Mouse (Mus musculus): ENCODE results near the gene Fam214a.

Fam214a gene

DNA sequence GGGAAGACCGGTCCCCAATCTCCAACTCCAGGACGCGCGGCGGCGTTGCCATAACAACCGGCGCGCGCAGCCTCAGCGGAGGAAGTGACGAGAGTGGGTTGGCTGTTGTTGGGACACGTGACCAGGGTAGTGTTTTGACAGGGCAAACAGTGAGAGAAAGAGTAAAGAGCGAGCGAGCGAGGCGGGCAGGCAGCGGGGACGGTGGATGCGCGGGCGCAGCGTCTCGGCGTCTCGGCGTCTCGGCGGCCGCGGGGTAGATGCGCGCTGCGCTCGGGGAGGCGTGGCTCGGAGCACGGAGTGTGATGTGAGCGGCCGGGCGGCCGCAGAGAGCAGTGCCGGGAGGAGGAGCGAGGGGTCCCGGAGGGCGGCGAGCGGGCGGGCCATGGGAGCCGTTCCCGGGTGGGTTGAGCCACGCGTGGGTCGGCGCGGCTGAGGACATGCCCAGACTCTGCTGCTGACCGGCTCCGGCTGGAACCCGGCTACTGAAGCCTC is at the start of gene Fam214a:
Fam214a (plus strand) TSS at position 129 of the 492 bp plus-strand sequence.
- peak; percentile 93 to 95 for DNase-seq

DNA sequence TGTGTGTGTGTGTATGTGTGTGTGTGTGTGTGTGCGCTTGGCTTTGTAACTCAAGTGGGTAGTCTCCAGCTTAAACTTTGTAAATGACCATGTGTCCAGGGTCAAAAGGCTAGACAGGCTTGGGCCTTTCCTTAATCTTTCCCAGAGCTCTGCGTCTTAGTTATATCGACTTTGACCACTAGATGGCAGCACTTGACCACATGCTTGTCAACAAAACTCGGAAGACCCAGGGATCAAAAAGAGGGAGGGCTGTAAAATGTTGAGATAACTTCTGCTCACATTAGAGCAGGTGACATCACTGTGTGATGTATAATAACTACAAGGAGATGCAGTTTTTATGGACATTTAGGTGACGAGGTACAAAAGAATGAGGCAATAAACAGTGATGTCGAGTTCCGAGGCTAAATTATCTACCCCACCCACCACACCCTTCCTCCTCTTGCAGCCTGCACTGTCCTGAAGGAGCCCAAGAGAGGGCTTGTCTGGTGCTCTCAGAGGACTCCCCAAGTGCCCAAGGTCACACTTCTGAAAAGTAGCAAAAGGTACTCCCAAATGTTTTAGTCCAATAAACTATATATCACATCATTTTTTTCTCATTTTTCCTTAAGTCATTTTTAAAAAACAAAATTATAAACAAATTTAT is 47.7 kb upstream of the Fam214a start:
- peak; percentile 86 to 88 for DNase-seq

DNA sequence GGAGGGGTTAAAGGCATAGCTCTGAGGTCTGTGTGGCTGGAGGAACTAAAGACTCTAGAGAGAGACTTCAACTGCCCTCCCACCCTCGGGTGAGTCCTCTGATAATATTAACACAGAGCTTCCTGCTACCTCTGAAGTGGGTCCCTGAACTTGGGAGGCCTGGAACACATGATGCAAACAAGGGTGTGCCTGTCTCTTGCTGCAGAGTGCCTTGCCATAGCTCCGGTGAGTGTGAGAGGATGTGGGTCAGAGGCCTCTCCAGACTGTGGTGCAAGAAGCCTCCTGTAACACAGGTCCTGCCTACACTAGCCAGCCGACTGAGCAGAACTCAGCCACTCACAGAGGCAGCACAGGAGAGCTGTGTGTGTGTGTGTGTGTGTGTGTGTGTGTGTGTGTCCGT is 45.7 kb upstream of the Fam214a start:
- DNase-seq = no peak

DNA sequence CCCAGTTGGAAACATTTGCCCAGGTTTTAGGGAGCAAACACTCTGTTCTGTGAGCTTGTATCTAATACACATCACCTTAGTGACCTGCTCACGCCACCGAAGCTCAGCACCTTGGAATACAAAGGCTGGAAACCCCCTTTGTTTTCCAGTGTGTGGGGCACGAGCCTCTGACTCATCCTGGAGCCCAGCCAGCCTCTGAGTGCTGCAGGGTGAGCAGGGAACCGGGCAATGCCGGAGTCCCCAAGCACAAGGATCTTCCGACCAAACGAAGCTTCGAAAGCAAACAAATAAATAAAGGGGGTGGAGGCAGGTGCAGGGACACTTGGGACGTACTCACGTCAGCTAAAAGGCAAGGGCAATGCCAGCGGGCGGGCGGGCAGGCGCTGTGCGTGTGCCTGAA is 43.4 kb upstream of the Fam214a start:
- peak; percentile 19 to 48 for DNase-seq

DNA sequence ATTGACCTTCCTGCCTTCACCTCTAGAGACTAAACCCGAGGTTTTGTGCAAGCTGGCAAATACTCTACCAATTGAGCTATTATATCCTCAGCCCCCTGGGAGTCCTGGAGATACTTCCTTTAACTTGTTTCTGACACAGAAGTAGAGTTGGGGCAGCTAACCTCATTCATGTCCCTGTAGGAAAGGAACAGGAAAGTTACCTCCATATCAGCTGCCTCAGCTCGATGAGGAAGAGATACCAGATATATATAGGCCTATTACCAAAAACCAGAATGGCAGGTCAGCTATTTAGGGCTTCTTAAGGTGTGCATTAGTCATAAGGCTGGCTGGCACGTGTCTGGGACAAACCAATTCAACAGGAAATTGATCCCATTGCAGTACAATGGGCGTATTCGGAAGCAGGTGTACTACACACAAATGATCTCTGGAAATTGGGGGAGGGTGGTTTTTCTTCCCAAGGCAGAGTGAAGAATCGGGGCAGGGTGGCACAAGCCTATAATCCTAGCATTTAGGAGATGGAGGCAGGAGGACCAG is 42.4 kb upstream of the Fam214a start:
- DNase-seq = no peak

DNA sequence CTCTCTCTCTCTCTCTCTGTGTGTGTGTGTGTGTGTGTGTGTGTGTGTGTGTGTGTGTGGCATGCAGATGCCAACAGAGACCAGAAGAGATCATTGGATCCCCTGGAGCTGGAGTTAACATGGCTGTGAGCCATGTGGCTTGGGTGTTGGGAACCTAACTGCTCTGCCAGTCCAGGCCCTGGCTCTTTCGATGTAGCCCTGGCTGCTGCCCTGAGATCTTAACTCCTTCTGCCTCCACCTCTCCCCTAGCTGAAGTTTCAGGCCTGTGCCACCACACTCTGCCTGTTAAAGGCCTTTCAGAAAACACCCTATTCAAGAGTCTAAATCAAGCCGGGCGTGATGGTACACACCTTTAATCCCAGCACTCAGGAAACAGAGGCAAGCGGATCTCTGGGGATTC is 41.3 kb upstream of the Fam214a start:
- no peak for DNase-seq

DNA sequence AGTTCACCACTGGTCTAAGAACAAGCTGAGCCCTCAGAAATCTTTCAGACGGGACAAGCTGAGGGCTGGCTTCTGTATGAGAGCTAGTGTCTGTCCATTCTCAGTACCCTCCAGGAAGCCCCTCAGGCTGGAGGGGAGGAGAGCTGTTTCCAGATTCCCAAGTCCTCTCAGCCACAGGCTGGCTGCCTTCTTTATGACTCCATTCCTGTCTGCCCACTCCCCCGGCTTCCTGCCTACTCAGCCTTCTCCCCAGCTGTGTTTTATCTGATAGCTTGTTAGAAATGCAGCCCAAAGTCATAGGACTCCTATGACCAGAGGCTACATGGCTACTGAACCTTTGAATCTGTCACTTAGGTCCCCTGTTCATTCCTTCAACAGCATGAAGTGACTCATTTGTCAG is 40.8 kb upstream of the Fam214a start:
- DNase-seq = no peak

DNA sequence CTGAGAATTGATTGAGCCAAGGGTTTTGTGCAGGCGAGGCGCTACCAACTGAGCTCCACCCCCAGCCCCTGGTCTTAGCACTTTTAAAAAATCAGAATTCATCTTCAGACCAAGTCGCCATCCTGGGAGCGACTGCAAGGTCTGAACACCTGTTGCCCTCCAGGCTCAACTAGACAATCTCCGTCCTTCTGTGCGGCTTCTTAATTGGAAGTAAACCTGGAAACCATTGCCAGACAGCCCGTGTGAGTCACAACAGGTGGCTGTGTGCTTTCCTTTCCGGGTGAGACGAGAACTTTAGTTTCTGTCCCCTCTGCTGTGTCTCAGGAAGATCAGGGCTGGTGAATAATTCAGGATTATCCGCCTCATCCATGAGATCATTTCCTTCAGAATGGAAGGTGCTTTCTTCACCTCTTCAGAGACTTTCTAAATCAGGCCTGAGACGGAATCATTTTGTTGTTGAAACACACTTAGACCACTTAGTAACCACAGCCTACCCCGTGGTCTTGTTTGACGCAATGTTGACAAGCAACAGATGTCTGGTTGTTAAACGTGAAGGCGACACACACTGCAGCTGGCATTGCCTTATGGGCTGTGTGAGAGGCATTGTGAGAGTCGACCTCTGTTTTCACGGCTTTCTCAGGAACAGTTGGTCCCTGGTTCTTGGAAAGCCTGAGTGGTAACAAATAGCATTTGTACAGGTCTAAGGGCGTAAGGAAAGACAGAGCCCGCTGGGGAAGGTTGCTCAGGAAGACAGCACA is 39.9 kb upstream of the Fam214a start:
- DNase-seq = no peak

DNA sequence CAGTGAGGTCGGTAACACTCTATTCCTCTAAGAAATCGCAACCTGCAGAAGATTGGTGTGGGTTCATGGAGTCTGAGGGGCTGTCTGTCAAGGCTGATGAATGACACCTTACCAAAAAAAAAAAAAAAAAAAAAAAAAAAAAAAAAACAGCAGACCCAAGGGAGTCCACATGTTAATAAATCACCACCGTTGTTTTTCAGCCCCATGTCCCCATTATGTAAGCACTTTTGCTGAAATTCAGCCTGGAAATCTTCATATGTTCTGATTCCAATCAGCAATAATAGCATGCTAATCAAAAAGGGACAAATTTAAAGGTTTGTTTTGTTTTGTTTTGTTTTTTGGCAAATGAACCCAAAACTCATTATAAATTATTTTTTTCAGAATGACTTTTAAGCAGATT is 37.1 kb upstream of the Fam214a start:
- DNase-seq = no peak

DNA sequence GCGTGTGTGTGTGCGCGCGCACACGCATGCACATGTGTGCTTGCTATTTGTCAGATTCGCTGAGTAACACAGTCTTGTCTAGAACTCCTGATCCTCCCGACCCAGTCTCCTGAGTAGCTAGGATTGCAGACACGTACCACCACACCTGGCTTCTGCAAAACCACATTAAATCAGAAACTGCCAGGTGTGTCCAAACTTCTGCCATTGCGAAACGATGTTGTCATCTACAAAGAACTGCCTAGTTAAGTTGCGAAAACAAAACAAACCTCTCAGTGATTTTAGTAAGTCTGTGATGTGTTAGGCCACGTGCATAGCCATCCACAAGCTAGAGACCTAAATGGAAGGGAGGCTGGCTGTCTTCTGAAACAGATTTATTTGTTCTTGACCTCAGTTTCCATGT is 32.2 kb upstream of the Fam214a start:
- no peak for DNase-seq

DNA sequence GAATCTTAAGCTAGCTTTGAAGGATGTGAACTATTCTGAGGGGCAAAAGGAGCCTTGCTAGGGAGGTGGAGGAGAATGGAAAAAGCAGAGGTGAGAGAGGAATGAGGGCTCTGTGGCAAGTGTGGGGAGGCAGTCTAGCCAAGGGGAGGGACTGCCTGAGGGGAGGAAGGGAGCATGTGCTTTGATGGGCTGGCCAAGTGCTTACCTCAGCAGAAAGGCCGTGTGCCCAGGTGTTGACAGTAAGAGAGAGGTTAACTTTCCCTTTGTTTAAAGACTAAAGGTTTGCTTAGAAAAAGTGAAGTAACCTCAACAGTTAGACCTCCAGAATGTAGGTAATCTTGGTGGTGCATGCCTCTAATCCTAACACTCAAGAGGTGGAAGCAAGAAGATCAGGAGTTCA is 31.3 kb upstream of the Fam214a start:
- no peak for DNase-seq

DNA sequence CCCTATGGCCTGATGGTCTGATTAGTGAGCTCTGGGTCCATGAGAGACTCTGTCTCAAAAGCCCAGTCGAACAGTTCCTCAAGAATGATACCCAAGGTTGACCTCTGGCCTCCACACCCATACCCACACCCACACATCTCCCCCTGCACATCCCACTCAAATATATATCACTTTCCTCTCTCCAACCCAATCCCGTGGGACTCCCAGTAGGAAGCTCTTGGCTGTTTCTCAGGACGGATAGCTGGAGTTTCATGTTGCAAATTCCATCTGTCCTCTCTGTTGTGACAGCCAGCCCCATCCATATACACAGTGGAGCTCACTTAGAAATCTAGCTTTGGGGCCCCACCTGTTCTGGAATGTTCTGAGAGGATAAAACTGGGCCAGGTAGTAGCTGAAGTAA is 29.8 kb upstream of the Fam214a start:
- no peak for DNase-seq

DNA sequence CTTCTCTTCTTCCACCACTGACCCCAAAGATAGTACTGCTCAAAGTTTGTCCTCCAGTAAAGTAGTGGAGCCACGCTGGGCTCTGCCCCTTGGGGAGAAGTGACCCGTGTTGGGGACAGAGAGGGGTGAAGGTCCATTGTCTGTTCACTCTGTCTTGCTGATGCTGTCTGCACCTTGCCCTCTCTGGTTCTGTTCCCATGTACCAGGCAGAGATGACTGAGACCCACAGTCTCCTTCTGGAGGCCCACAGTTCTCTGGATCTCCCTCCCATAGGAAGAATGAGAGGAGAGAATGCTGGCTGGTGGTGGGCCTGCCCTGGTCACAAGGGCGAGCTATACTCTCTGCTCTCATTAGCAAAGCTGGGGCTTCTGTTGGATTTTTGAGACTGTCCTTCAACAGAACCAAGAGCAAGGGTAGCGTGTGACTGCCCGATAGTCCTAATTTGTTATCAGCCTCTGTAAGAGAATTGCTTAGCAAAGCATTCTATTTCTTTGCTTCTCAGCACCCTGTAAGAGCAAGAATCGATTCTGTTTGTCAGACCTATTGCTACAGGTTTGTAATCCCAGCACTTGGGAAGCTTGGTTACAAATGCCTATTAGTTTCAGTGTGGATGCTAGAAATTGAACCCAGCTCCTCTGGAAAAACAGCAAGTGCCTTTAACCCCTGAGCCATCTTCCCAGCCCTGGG is 29.2 kb upstream of the Fam214a start:
- DNase-seq = no peak

DNA sequence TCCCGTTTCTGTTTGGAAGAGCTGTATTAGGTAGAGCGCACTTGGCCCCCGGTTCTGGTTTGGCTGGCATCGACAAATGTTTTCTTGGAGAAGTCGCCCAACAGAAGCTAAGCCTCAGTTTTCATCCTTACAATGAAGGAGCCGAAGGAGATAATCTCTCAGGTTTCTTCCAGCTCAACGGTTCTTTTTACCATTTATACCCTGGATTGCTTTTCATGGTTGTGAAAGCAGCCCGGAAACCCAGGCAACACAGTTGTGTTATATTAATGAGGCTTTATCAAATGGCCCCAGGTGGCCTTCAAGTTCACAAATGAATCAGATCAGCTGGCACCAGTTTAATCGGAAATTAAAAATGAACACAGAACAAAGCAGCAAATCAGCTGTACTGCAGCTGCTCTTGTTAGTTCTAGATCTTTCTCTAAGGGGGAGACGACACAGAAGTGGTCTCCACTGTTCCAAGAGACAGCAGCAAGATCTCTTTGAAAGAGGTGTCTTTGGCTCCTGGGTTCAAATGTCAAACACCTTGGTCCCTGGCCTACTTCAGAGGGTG is 27.4 kb upstream of the Fam214a start:
- DNase-seq = no peak

DNA sequence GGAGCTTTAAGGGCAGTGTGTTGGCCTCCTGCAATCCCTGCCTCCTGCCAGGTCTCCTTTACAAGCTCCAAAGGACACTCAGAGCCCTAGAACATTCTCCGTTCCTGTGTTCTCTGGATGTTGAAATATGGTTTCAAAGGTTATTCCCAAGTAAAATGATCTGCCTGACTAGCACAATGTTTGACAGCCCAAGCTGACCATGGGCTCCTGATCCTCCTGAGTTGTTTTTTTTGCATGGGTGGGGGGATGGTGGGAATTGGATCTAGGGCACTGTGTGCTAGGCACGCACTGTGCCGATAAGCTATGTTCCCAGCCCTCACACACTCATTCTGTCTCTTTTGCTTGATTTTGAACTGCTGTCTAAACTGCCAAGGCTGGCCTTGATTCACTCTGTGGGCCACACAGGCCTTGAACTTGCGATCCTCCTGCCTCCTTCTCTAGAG is 22.7 kb upstream of the Fam214a start:
- no peak for DNase-seq

DNA sequence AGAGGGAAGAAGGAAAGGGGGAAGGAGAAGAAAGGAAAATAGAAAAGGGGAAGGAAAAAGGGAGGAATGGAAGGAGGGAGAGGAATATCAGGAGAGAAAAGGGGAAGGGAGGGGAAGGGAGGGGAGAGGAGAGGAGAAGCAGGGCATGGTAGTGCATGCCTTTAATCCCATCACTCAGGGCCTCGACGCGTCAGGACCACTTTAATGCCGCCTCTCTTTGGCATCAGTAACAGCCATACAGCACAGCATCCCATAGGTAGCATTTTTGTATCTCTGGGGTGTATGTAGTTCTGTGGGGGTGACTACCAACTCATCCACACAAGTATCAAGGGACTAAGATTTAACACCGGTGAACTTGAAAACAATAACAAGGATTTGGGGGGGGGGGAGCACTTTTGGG is 22.0 kb upstream of the Fam214a start:
- DNase-seq = no peak

DNA sequence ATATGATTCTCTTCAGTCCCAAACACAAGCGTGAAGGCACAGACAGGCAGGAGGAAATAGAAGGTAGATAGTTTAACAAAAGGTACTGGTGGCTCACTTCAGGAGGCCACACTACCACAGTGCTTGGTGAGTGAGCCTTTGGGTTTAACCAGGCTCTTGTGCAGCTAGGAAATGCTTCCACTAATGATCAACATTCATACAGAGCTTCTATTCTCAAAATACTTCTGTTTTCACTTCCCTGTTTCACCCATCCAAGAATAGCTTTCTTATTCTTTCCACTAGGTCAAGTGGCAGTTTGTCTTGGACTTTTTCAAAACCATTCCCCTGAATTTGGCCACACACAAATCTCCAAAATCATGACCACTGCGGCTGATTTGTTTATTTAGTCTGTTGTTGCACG is 17.4 kb upstream of the Fam214a start:
- DNase-seq = no peak

DNA sequence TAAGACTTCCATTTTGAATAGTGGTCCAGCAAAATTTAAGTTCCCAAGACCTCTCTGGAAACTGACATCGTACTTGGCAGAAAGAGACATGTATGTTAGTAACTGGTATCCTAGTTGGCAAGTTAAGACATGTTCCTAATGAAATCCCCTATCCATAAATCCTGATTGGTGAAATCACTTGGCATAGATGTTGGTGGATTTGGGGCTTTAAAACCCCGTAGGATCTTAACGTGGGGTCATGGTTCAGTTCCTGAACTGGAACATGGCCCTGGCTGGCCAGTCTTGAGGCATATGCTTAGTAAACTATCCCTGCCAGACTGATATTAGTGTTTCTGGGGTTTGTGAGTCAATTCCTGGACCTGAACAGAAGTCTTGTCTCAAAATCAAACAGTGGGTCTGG is 14.9 kb upstream of the Fam214a start:
- no peak for DNase-seq

DNA sequence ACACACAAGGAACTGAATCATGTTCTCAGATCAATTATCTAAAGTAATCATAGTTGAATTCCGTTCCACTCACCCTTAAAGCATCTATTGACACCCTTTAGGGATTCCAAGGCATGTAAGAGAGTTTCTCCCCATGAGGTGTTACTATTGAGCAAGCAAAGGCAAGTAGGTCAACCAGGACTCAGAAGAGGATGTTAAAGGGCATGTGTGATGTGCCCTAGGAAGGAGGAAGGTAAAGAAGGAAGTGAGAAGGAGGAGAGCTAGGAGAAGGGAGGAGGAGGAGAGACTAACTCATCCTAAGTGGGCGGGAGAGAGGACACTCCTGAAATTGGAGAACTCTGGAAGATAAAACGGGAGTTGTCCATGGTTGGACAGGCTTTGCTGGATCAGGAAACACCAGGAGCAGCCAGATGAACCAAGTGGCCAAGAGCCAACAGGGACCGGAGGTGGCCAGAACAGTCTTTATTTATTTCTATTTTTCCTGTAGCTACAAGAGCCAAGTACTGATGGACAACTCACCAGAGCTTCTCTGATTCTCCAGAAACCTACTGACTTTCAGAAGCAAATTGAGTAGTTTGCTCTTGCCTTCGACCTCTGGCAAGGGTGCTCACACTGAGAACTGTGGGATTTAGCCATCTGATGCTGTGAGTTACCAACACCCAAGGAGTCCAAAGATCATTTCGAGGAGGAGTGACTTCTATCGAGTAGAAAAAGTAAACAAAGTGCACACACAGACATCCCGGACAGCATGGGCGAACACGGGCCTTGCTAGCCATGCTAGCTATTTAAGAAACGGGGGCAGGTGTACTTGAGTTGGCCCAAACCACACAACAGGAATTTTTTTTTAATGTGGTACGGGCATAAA is 13.8 kb upstream of the Fam214a start:
- no peak for DNase-seq

DNA sequence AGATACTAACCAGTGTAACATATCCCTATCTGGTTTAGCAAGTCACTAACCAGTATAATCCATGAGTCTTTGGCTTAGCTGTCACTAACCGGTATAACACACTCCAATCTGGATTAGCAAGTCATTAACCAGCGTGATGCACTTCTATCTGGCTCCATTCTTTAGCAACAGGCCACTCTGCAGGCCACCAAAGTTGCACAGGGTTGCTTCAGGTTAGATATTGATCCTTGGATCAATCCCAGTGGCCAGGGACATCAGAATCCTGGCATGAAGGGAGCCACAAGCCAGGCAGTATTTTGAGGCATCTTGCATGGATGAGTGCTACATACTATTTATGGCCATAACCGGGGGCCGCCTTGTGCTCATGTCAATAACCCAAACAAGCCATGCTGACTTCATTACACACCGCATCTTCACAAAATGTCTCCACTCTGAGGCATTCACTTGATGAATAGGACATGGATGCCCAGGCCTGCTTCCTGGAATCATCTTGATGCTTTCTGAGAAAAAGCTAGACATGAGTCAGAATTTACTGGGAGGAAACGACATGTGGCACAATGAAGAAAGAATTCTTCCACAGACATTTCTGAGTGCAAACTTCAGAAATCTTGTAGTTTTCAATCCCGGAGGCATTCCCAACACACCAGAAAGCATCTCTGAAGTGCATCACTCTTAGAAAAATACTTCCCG is 5.8 kb upstream of the Fam214a start:
- no peak for DNase-seq

DNA sequence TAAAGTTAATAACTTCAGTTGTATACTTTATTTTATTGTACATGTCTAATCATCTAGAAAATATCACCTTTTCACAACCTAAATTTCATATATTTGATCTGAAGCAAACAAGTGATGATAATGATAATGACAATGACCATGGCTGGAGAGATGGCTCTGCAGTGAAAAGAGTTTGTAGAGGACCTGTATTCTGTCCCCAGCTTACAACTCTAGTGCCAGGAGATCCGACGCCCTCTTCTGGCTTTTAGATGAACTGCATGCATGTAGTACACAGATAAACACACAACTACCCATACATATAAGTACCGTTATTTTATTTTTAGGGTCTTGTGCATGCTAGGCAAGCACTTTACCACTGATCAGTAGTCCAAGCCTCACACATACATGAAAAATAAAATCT is 1.2 kb upstream of the Fam214a start:
- DNase-seq = no peak

DNA sequence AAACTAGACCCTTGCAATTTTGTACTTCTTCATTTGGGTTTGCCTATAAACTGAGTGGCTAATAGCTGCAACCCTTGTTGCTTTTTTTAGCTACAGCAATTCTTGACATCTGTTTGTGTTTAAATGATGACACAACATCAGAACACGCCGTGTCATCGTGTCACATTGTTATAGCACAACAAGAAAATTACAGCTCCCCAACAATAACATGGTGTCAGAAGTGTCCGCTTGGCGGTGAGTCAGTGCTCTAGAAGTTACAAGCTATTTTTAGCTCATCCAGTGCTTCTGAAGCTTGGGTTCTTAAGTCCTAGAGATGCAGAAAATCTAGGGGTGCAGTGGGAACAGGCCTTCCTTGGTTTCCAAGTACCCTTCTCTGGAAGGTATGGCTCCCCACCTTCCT is 578 bp upstream of the Fam214a start:
- DNase-seq = no peak
